Mouse (Mus musculus) C2C12 (cell line): ENCODE measurements around the gene Tmigd1. TPM values are rescaled to one million over a fixed set of nuclear protein-coding genes. Genes with fewer than 3 reads are reported as not detected.

ENCODE experiments used
- H3K27me3 ChIP-seq: one replicate; pipeline ENCODE4 v1.6.1; 2011; ENCODE audit not compliant: control insufficient read depth, insufficient read depth, insufficient read length
- H3K36me3 ChIP-seq: one replicate; pipeline ENCODE4 v1.6.1; 2011; ENCODE audit not compliant: control insufficient read depth, insufficient read depth
- H3K4me3 ChIP-seq: one replicate; pipeline ENCODE4 v1.5.1; 2011; ENCODE audit warnings: mild to moderate bottlenecking, control low read depth; ENCODE audit not compliant: poor library complexity, insufficient read depth, severe bottlenecking
- H3K79me2 ChIP-seq: one replicate; pipeline ENCODE4 v1.6.1; 2011; ENCODE audit not compliant: control insufficient read depth, insufficient read depth
- H3K79me3 ChIP-seq: one replicate; pipeline ENCODE4 v1.6.1; 2011; ENCODE audit warnings: low read depth, control low read depth
- H3ac ChIP-seq: one replicate; pipeline ENCODE3; 2011; ENCODE audit warnings: low read depth; ENCODE audit not compliant: control insufficient read depth, insufficient read length
- CEBPB ChIP-seq: IDR thresholded peaks from one replicate; pipeline ENCODE4 v1.6.1; 2011; ENCODE audit warnings: low read depth, mild to moderate bottlenecking, control low read depth, moderate library complexity
- CTCF ChIP-seq: IDR thresholded peaks from one replicate; pipeline ENCODE4 v1.5.1; 2011; ENCODE audit not compliant: control insufficient read depth, insufficient read depth, insufficient read length
- FOSL1 ChIP-seq: IDR thresholded peaks from one replicate; pipeline ENCODE4 v1.8.0; 2011; ENCODE audit warnings: mild to moderate bottlenecking, low read length; ENCODE audit not compliant: poor library complexity, insufficient read depth, severe bottlenecking
- MAX ChIP-seq: IDR thresholded peaks from one replicate; pipeline ENCODE4 v1.6.1; 2011; ENCODE audit warnings: mild to moderate bottlenecking, control low read depth
- MYOD1 ChIP-seq: IDR thresholded peaks from one replicate; pipeline ENCODE4 v1.6.1; 2011; ENCODE audit warnings: low read depth; ENCODE audit not compliant: control insufficient read depth, insufficient read length
- MYOG ChIP-seq: IDR thresholded peaks from one replicate; pipeline ENCODE4 v1.6.1; 2011; ENCODE audit not compliant: control insufficient read depth, insufficient read length; ENCODE audit errors: extremely low read depth
- USF1 ChIP-seq: IDR thresholded peaks from one replicate; pipeline ENCODE4 v1.6.1; 2011; ENCODE audit warnings: low read depth, mild to moderate bottlenecking, control low read depth, moderate library complexity
- polyA plus RNA-seq: library from polyadenylated mRNA; unstranded; fragments of >200 nt; fragmentation: generic; extraction: Trizol; gene quantifications from one replicate; pipeline ENCODE4 v1.2.1, GENCODE M21; 2012; ENCODE audit warnings: missing spikeins

Gene Tmigd1
- polyA plus RNA-seq, 1 experiment: not detected

GRCm38 (mm10) chr11:76896360-76896759, 5.6 kb upstream of the Tmigd1 start:
- Histone ChIP-seq H3K36me3 (no peaks in the 10 kb centered on the region), H3K79me2 (no peaks in the 10 kb centered on the region), H3K27me3 (no peaks in the 10 kb centered on the region), H3K79me3 (no peaks in the 10 kb centered on the region), H3ac (no peak overlapping the region), H3K4me3 (no peak overlapping the region)
- no peak for TF ChIP-seq MYOD1

- Histone ChIP-seq H3K79me2 (no peaks in the 10 kb centered on the region), H3ac (no peak overlapping the region), H3K4me3 (no peak overlapping the region), H3K27me3 (no peaks in the 10 kb centered on the region), H3K36me3 (no peaks in the 10 kb centered on the region), H3K79me3 (no peaks in the 10 kb centered on the region)
- TF ChIP-seq MYOD1 (no peak), CTCF (no peak), MAX (no peak), USF1 (no peak), FOSL1 (no peak), MYOG (no peak), CEBPB (no peak)
Measured at GRCm38 (mm10) chr11:76897126-76897525, 4.8 kb upstream of the Tmigd1 start.

DNA sequence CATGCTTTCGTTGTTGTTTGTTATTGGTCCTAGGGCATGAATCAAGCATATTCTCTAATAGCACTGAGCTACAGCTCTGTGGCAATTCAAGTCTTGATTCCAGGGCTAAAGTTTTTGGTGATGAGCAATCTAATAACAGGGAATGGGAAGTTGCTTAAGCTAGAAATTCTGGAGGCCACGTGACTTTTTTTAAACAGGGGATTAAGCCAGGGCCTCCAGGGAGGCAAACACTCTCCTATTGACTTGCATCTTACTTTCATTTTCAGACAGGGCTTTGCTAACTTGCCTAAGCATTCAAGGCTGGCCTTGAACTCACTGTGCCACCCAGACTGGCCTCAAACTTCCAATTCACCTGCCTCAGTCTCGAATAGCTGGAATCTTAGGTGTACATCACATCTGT, 4.1 kb upstream of the Tmigd1 start:
- H3K4me3 ChIP-seq: no peak overlapping the region
- H3K36me3 ChIP-seq: no peaks in the 10 kb centered on the region
- no peaks in the 10 kb centered on the region for H3K79me2 ChIP-seq
- TF ChIP-seq USF1: peak; percentile 95
- no peak for TF ChIP-seq FOSL1
- no peak for TF ChIP-seq MYOG
- TF ChIP-seq MAX: no peak
- no peak for TF ChIP-seq CTCF
- TF ChIP-seq CEBPB: peak; percentile 70
- TF ChIP-seq MYOD1: no peak
- H3ac ChIP-seq: no peak overlapping the region
- H3K79me3 ChIP-seq: no peaks in the 10 kb centered on the region
- H3K27me3 ChIP-seq: no peaks in the 10 kb centered on the region

DNA sequence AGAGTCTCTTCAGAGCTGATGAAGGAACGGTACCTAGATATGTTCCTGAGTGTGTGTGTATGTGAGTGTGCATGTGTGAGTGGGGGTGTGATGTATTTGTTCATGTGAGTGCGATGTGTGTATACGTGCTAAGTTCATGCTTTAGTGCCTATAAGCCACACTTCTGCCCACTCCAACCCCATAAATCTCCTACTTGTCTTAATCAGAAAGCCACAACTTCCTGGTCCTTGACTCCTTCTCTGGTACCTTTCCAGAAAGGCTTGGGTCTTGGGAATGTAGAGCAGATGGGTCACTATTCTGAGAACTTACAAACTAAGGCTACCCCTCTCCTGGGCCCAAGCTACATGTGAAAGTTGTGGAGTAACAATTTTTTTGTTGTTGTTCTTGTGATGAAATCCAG, 3.2 kb upstream of the Tmigd1 start:
- no peaks in the 10 kb centered on the region for H3K79me2 ChIP-seq
- H3ac ChIP-seq: no peak overlapping the region
- H3K79me3 ChIP-seq: no peaks in the 10 kb centered on the region
- no peaks in the 10 kb centered on the region for H3K27me3 ChIP-seq
- TF ChIP-seq MAX: no peak
- TF ChIP-seq MYOD1: no peak
- no peak for TF ChIP-seq FOSL1
- TF ChIP-seq USF1: no peak
- TF ChIP-seq CEBPB: no peak
- TF ChIP-seq MYOG: no peak
- no peak for TF ChIP-seq CTCF
- no peaks in the 10 kb centered on the region for H3K36me3 ChIP-seq
- no peak overlapping the region for H3K4me3 ChIP-seq

- no peaks in the 10 kb centered on the region for H3K27me3 ChIP-seq
- TF ChIP-seq USF1: no peak
- TF ChIP-seq MAX: no peak
- TF ChIP-seq CTCF: peak; percentile 46
- H3K79me3 ChIP-seq: no peaks in the 10 kb centered on the region
- H3K36me3 ChIP-seq: no peaks in the 10 kb centered on the region
- no peak overlapping the region for H3ac ChIP-seq
- no peaks in the 10 kb centered on the region for H3K79me2 ChIP-seq
- no peak overlapping the region for H3K4me3 ChIP-seq
Measured at GRCm38 (mm10) chr11:76899758-76900738, 1.9 kb upstream of the Tmigd1 start.

- H3K4me3 ChIP-seq: no peak overlapping the region
- H3ac ChIP-seq: no peak overlapping the region
- H3K79me3 ChIP-seq: no peaks in the 10 kb centered on the region
- H3K36me3 ChIP-seq: no peaks in the 10 kb centered on the region
- H3K27me3 ChIP-seq: no peaks in the 10 kb centered on the region
- TF ChIP-seq FOSL1: no peak
- no peak for TF ChIP-seq MYOG
- TF ChIP-seq CEBPB: no peak
- no peak for TF ChIP-seq USF1
- TF ChIP-seq CTCF: no peak
- no peaks in the 10 kb centered on the region for H3K79me2 ChIP-seq
Measured at GRCm38 (mm10) chr11:76904340-76904739, 2.4 kb downstream of the Tmigd1 start.
